Mouse (Mus musculus): ENCODE measurements around the gene Nlk. TPM values are rescaled to one million over a fixed set of nuclear protein-coding genes. Genes with fewer than 3 reads are reported as not detected.
"Not testable (repeated sequence)": the region's sequence is repeated elsewhere in the genome, so short reads cannot be mapped to it uniquely, and the experiment has no call there.

Gene Nlk
- polyA plus RNA-seq, 1 experiment = 52.6 TPM

DNA sequence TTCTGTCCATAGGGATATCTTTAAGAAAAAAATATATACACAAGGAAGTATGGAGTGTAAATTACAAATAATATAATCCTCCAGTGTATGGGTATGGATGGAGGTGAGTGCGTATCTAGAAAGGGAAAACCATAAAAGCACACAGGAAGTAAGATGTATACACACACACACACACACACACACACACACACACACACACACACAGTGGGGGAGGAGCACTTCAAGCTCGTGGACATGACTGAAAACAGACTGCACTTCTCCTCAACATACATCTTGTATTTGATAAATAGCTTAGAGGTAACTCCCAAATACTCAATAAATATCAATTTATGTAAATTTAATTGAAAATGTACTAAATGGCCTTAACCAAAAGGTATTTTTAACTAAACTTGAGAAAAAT is 32.3 kb downstream of the Nlk start:
- H3K4me3 ChIP-seq (ENCODE audit: control insufficient read depth, insufficient read depth, low read length) = no peak overlapping the region
- WGBS = 60% methylated on average over 2 of the region's 2 CpGs
- DNase-seq = no peak
- H3K36me3 ChIP-seq (ENCODE audit: control insufficient read depth, insufficient read depth, low read length) = no peaks in the 10 kb centered on the region
- TF ChIP-seq POLR2A (IDR thresholded peaks at IDR 0.05; ENCODE audit: control insufficient read depth, extremely low read depth, insufficient read depth, low read length, poor library complexity) (no peak), CTCF (IDR thresholded peaks at IDR 0.05; ENCODE audit: borderline replicate concordance, control insufficient read depth, extremely low read depth, insufficient read depth, low read length, poor library complexity) (no peak)
- H3K27ac ChIP-seq (ENCODE audit: control insufficient read depth, insufficient read depth, low read length) = no peak overlapping the region
- H3K27me3 ChIP-seq (ENCODE audit: control insufficient read depth, insufficient read depth, low read length) = no peaks in the 10 kb centered on the region
- H3K4me1 ChIP-seq (replicated peaks; ENCODE audit: control insufficient read depth, insufficient read depth, low read length) = no peaks in the 10 kb centered on the region

DNA sequence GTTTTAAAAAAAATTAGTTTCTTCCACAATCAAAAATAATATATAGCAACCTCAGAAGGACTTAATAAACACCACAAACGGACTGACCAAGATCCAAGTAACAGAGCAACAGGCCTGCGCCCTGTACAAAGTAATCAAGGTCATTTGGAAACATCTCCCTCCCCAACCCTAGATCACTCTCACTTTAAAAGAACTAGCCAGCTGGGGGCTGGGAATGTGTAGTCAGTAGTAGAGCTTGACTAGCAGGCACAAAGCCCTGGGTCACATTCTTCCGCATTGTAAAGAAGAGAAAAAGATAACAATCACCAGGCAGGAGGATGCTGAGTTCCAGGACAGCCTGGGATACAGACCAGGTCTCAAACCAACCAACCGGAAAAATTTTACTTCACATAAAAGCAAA is 33.3 kb downstream of the Nlk start:
- no peak overlapping the region for H3K4me3 ChIP-seq (ENCODE audit: control insufficient read depth, insufficient read depth, low read length)
- H3K36me3 ChIP-seq (ENCODE audit: control insufficient read depth, insufficient read depth, low read length) = no peaks in the 10 kb centered on the region
- H3K27ac ChIP-seq (ENCODE audit: control insufficient read depth, insufficient read depth, low read length) = no peak overlapping the region
- DNase-seq = no peak
- H3K27me3 ChIP-seq (ENCODE audit: control insufficient read depth, insufficient read depth, low read length) = no peaks in the 10 kb centered on the region
- TF ChIP-seq POLR2A (IDR thresholded peaks at IDR 0.05; ENCODE audit: control insufficient read depth, extremely low read depth, insufficient read depth, low read length, poor library complexity) (no peak), CTCF (IDR thresholded peaks at IDR 0.05; ENCODE audit: borderline replicate concordance, control insufficient read depth, extremely low read depth, insufficient read depth, low read length, poor library complexity) (no peak)
- H3K4me1 ChIP-seq (replicated peaks; ENCODE audit: control insufficient read depth, insufficient read depth, low read length) = no peaks in the 10 kb centered on the region
- 95% methylated on average over 4 of the region's 4 CpGs for WGBS

DNA sequence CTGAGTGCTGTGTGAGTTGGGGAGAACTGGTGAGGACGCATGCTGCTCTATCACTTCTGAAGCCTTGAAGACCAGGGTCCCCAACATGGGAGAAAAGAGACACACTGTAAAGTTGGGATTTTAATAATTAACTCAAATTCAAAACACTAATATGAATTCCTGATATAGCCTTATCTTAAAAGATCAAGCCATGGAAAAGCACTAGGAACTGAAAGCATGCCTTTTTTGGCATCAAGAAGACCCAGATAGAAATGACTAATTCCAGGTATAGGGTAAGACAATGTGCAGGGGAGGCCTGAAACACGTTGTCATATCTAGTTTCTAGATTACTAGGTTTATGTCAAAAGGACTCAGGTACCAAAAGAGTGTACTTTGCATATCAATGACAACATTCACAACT is 48.0 kb downstream of the Nlk start:
- no peak for TF ChIP-seq CTCF (IDR thresholded peaks at IDR 0.05; ENCODE audit: borderline replicate concordance, control insufficient read depth, extremely low read depth, insufficient read depth, low read length, poor library complexity)
- TF ChIP-seq POLR2A (IDR thresholded peaks at IDR 0.05; ENCODE audit: control insufficient read depth, extremely low read depth, insufficient read depth, low read length, poor library complexity) = no peak
- H3K36me3 ChIP-seq (ENCODE audit: control insufficient read depth, insufficient read depth, low read length) = no peaks in the 10 kb centered on the region
- WGBS = 92% methylated on average over 2 of the region's 2 CpGs
- no peak overlapping the region for H3K27ac ChIP-seq (ENCODE audit: control insufficient read depth, insufficient read depth, low read length)
- H3K4me1 ChIP-seq (replicated peaks; ENCODE audit: control insufficient read depth, insufficient read depth, low read length) = no peaks in the 10 kb centered on the region
- H3K4me3 ChIP-seq (ENCODE audit: control insufficient read depth, insufficient read depth, low read length) = no peak overlapping the region
- DNase-seq = no peak
- no peaks in the 10 kb centered on the region for H3K27me3 ChIP-seq (ENCODE audit: control insufficient read depth, insufficient read depth, low read length)

DNA sequence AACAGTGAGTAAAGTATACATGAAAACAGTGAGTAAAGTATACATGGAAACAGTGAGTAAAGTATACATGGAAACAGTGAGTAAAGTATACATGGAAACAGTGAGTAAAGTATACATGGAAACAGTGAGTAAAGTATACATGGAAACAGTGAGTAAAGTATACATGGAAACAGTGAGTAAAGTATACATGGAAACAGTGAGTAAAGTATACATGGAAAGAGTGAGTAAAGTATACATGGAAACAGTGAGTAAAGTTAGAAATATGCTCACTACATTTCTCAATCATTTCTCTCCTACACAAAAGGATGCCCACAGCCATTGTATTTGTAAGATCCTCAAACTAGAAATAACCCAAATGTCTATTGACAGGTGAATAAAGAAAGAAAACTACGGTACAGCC is 48.8 kb downstream of the Nlk start:
- H3K27ac ChIP-seq (ENCODE audit: control insufficient read depth, insufficient read depth, low read length); H3K4me1 ChIP-seq (replicated peaks; ENCODE audit: control insufficient read depth, insufficient read depth, low read length); H3K36me3 ChIP-seq (ENCODE audit: control insufficient read depth, insufficient read depth, low read length); DNase-seq; H3K27me3 ChIP-seq (ENCODE audit: control insufficient read depth, insufficient read depth, low read length); H3K4me3 ChIP-seq (ENCODE audit: control insufficient read depth, insufficient read depth, low read length): not testable (repeated sequence)
- 98% methylated on average over 1 of the region's 1 CpGs for WGBS

DNA sequence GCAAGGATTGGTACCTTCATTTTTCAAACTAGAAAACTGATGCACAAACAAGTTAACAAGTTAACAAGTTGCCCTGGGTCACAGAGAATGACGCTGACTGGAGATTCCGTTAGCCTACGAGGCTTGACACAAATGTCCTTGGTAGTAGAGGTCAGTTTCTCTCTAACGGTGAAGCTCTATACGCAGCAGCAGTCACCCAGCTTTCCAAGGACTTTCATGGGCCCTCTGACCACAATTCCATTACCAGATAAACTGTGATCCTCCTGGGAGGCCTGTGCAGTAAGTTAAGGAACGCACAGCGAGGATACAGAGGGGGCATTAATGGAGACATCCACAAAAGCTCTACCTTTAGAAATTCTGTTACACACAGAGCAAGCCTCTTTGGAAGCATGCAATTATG is 53.4 kb downstream of the Nlk start:
- WGBS = 96% methylated on average over 7 of the region's 7 CpGs
- H3K27ac ChIP-seq (ENCODE audit: control insufficient read depth, insufficient read depth, low read length) = no peak overlapping the region
- no peak for DNase-seq
- H3K27me3 ChIP-seq (ENCODE audit: control insufficient read depth, insufficient read depth, low read length) = no peaks in the 10 kb centered on the region
- H3K4me3 ChIP-seq (ENCODE audit: control insufficient read depth, insufficient read depth, low read length) = no peak overlapping the region
- TF ChIP-seq POLR2A (IDR thresholded peaks at IDR 0.05; ENCODE audit: control insufficient read depth, extremely low read depth, insufficient read depth, low read length, poor library complexity) (no peak), CTCF (IDR thresholded peaks at IDR 0.05; ENCODE audit: borderline replicate concordance, control insufficient read depth, extremely low read depth, insufficient read depth, low read length, poor library complexity) (no peak)
- no peaks in the 10 kb centered on the region for H3K4me1 ChIP-seq (replicated peaks; ENCODE audit: control insufficient read depth, insufficient read depth, low read length)
- H3K36me3 ChIP-seq (ENCODE audit: control insufficient read depth, insufficient read depth, low read length) = no peaks in the 10 kb centered on the region

DNA sequence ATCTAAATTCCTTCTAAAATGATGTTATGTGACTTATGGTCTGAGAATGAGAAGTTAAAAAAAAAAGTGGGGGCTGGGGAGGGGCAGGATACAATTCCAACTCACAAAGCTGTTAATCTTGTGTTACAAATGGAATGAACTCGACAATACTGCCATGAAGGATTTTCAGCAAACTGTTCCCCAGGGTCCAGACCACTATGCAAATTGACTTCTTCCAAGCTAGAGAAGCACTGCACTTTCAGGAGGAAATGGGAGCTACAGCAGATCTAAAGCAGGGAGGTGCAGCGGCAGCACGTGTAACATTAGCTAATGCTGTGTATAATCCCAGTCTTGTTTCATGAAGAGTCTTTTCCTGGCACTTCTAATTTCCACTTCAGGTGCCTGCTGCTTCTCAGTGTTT is 55.0 kb downstream of the Nlk start:
- DNase-seq = no peak
- WGBS = 91% methylated on average over 3 of the region's 3 CpGs
- Histone ChIP-seq H3K27me3 (ENCODE audit: control insufficient read depth, insufficient read depth, low read length) (no peaks in the 10 kb centered on the region), H3K4me3 (ENCODE audit: control insufficient read depth, insufficient read depth, low read length) (no peak overlapping the region), H3K27ac (ENCODE audit: control insufficient read depth, insufficient read depth, low read length) (no peak overlapping the region), H3K4me1 (replicated peaks; ENCODE audit: control insufficient read depth, insufficient read depth, low read length) (no peaks in the 10 kb centered on the region), H3K36me3 (ENCODE audit: control insufficient read depth, insufficient read depth, low read length) (peaks cover 2% of the 10 kb centered on the region; the same call in 1 of the 2 replicates)
- TF ChIP-seq POLR2A (IDR thresholded peaks at IDR 0.05; ENCODE audit: control insufficient read depth, extremely low read depth, insufficient read depth, low read length, poor library complexity) (no peak), CTCF (IDR thresholded peaks at IDR 0.05; ENCODE audit: borderline replicate concordance, control insufficient read depth, extremely low read depth, insufficient read depth, low read length, poor library complexity) (no peak)

DNA sequence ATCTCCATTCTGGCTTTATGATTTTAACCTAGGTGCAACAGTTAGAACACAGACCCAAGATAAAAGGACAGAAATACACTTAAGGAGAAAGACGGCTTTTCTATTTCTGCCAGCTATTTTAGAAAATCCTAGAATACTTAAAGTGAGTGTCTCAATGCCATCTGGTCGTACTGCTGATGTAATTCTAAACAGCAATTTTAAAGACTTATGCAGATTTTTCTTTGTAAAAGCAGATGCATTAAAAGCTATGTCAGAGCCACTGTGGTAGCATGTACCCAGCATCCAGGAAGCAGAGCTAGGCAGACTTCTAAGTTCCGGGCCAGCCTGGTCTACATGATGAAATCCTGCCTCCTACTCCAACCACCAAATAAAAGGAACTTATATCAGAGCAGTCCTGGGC is 56.1 kb downstream of the Nlk start:
- Histone ChIP-seq H3K27me3 (ENCODE audit: control insufficient read depth, insufficient read depth, low read length) (no peaks in the 10 kb centered on the region), H3K4me1 (replicated peaks; ENCODE audit: control insufficient read depth, insufficient read depth, low read length) (no peaks in the 10 kb centered on the region), H3K36me3 (ENCODE audit: control insufficient read depth, insufficient read depth, low read length) (peaks cover 6% of the 10 kb centered on the region; the same call in 1 of the 2 replicates), H3K4me3 (ENCODE audit: control insufficient read depth, insufficient read depth, low read length) (no peak overlapping the region), H3K27ac (ENCODE audit: control insufficient read depth, insufficient read depth, low read length) (no peak overlapping the region)
- TF ChIP-seq POLR2A (IDR thresholded peaks at IDR 0.05; ENCODE audit: control insufficient read depth, extremely low read depth, insufficient read depth, low read length, poor library complexity) (no peak), CTCF (IDR thresholded peaks at IDR 0.05; ENCODE audit: borderline replicate concordance, control insufficient read depth, extremely low read depth, insufficient read depth, low read length, poor library complexity) (no peak)
- 96% methylated on average over 3 of the region's 3 CpGs for WGBS
- no peak for DNase-seq

Measured in thymus, adult 2 months (tissue).